Mouse (Mus musculus): ENCODE measurements around the gene Myo16. TPM values are rescaled to one million over a fixed set of nuclear protein-coding genes. Genes with fewer than 3 reads are reported as not detected.

Gene Myo16
- total and polyA plus RNA-seq, 3 experiments, result 1.4 to 3.8 TPM; not detected in 1

DNA sequence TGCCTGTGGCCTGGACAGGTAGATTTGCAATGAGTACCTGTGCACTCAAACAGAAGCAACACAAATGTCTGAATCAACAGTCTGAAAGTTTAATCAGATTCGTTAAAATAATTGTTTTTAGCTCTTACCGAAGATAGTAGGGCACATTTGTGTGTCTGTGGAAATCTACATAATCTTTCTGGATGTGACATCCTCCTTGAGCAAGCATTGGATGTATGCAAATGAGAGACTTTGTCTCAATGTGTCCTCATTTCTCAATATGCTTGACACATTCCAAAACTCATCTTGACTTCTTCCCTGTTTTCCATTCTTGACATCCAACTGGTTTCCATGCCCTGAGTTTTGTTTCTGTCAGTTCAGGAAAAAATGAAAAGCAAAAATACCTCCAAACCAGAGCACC, 80.8 kb downstream of the Myo16 start:
- H3K4me1 ChIP-seq (ENCODE audit: control insufficient read depth, insufficient read depth, low read length), result no peaks in the 10 kb centered on the region
- WGBS, result 72% methylated on average over 2 of the region's 2 CpGs

DNA sequence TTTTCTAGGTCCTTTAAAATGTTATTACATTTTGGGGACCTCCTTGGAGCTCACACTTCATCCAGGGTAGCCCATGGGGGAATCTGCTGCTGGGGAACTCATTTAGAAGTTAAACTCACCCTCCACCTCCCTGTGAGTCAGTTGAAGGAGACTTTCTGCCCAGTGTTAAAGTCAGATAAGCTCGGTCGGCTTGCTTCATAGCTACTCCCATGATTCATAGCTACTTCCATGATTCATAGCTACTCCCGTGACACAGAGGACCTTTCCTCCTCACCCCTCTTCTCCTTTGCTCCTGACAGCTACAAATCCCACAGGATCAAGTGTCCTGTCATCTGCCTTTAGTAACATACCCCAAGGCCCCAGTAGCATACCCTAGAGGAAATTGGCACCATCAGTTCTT, 89.6 kb downstream of the Myo16 start:
- Histone ChIP-seq H3K79me2 (replicated peaks; ENCODE audit: control insufficient read depth, insufficient read depth, low read length) (no peaks in the 10 kb centered on the region), H3K36me3 (ENCODE audit: control insufficient read depth, insufficient read depth, low read length) (no peaks in the 10 kb centered on the region), H3K9ac (ENCODE audit: low read depth, low read length) (no peak overlapping the region), H3K4me1 (ENCODE audit: control insufficient read depth, insufficient read depth, low read length) (no peaks in the 10 kb centered on the region), H3K4me3 (no peak overlapping the region), H3K27me3 (ENCODE audit: control insufficient read depth, insufficient read depth, low read length) (no peaks in the 10 kb centered on the region), H3K27ac (no peak overlapping the region)
- intact Hi-C loops (cut with DNase I), result no loop called here
- no peak for TF ChIP-seq EP300 (IDR thresholded peaks at IDR 0.05; ENCODE audit: insufficient read depth, low read depth, low read length)
- no peak for TF ChIP-seq CTCF (IDR thresholded peaks at IDR 0.05)
- TF ChIP-seq POLR2A (IDR thresholded peaks at IDR 0.05; ENCODE audit: insufficient read depth, low read depth, low read length), result no peak
- no peak for DNase-seq
- 31% methylated on average over 3 of the region's 3 CpGs for WGBS

More for the DNA sequence above, 80.8 kb downstream of the Myo16 start:
- H3K36me3 ChIP-seq (ENCODE audit: control insufficient read depth, insufficient read depth, low read length), result no peaks in the 10 kb centered on the region
- TF ChIP-seq CTCF (IDR thresholded peaks at IDR 0.05) (no peak), EP300 (IDR thresholded peaks at IDR 0.05; ENCODE audit: insufficient read depth, low read depth, low read length) (no peak), POLR2A (IDR thresholded peaks at IDR 0.05; ENCODE audit: insufficient read depth, low read depth, low read length) (no peak)
- no peak overlapping the region for H3K27ac ChIP-seq
- no peaks in the 10 kb centered on the region for H3K27me3 ChIP-seq (ENCODE audit: control insufficient read depth, insufficient read depth, low read length)
- no peak overlapping the region for H3K4me3 ChIP-seq
- no peak overlapping the region for H3K9ac ChIP-seq (ENCODE audit: low read depth, low read length)
- H3K79me2 ChIP-seq (replicated peaks; ENCODE audit: control insufficient read depth, insufficient read depth, low read length), result no peaks in the 10 kb centered on the region
- intact Hi-C loops (cut with DNase I), result loop anchor here (5.0 kb wide), 1 partner anchor 78 kb away; no protein-coding TSS in a partner anchor
- DNase-seq, result no peak

DNA sequence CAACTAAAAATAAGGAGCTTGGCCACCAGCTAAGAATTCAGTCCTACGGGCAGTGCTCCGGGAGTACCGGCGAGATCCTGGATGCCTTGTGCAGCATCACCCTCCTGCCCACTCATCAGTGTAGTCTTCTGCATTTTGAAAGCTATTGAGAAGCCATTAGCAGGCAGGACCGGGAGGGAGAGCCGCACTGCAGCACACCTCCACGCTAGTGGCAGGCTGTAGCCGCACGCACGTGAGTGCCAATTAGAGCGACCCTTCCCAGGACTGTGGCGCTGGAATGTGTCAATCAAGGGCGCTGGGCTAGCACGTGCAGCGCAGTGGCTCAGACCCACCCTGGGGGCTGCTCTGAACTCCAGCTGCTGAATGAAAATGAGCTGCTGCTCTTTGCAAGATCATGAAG, 95.4 kb downstream of the Myo16 start:
- H3K36me3 ChIP-seq (ENCODE audit: control insufficient read depth, insufficient read depth, low read length), result no peaks in the 10 kb centered on the region
- H3K79me2 ChIP-seq (replicated peaks; ENCODE audit: control insufficient read depth, insufficient read depth, low read length), result no peaks in the 10 kb centered on the region
- no peak overlapping the region for H3K27ac ChIP-seq
- H3K9ac ChIP-seq (ENCODE audit: low read depth, low read length), result no peak overlapping the region
- H3K4me3 ChIP-seq, result no peak overlapping the region
- intact Hi-C loops (cut with DNase I), result no loop called here
- no peaks in the 10 kb centered on the region; the same call in 1 of the 2 replicates for H3K27me3 ChIP-seq (ENCODE audit: control insufficient read depth, insufficient read depth, low read length)
- no peaks in the 10 kb centered on the region for H3K4me1 ChIP-seq (ENCODE audit: control insufficient read depth, insufficient read depth, low read length)
- peak in 1 of 2 experiments; percentile 13 for DNase-seq
- 4% methylated on average over 15 of the region's 15 CpGs for WGBS
- TF ChIP-seq EP300 (IDR thresholded peaks at IDR 0.05; ENCODE audit: insufficient read depth, low read depth, low read length), result no peak

DNA sequence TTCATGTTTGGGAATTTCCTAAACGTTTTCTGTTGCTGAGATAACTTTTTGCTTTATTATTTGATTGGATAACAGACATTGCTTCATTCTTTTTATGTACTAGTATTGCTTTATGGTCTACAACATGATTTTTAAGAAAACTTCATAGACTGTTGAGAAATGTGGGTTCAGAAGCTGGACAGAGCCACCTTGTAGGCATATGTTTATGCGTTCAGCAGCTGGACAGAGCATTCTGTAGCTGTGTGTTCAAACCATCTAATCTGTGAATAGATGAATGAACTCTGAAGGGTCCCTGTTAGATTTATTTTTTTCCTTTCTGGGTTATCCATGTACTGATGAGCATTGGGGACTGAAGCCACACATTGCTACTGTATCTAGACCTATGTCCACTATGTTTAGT, 102.0 kb downstream of the Myo16 start:
- DNase-seq, result no peak
- WGBS, result 49% methylated on average over 2 of the region's 2 CpGs
- no peak overlapping the region for H3K4me3 ChIP-seq
- H3K27ac ChIP-seq, result no peak overlapping the region
- H3K79me2 ChIP-seq (replicated peaks; ENCODE audit: control insufficient read depth, insufficient read depth, low read length), result no peaks in the 10 kb centered on the region
- intact Hi-C loops (cut with DNase I), result no loop called here
- TF ChIP-seq POLR2A (IDR thresholded peaks at IDR 0.05; ENCODE audit: insufficient read depth, low read depth, low read length) (no peak), CTCF (IDR thresholded peaks at IDR 0.05) (no peak), EP300 (IDR thresholded peaks at IDR 0.05; ENCODE audit: insufficient read depth, low read depth, low read length) (no peak)
- no peaks in the 10 kb centered on the region for H3K4me1 ChIP-seq (ENCODE audit: control insufficient read depth, insufficient read depth, low read length)
- no peaks in the 10 kb centered on the region for H3K27me3 ChIP-seq (ENCODE audit: control insufficient read depth, insufficient read depth, low read length)
- no peaks in the 10 kb centered on the region for H3K36me3 ChIP-seq (ENCODE audit: control insufficient read depth, insufficient read depth, low read length)
- H3K9ac ChIP-seq (ENCODE audit: low read depth, low read length), result no peak overlapping the region

DNA sequence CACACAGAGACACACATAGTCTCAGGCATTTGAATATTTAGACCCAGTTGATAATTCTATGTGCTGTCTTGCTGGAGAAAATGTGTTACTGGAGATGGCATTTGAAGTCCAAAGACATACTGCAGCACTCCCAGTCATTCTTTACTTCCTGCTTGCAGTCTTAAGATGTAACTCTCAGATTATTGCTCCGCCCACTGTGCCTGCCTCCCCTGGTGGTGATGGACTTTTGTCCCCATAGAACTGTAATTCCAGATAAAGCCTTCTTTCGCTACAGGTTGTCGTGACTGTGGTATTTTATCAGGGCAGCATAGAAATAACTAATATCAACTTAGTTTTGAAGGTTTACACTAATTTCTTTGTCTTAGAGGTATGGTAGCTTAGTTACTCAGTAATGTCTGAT, 102.9 kb downstream of the Myo16 start:
- Histone ChIP-seq H3K4me3 (no peak overlapping the region), H3K79me2 (replicated peaks; ENCODE audit: control insufficient read depth, insufficient read depth, low read length) (no peaks in the 10 kb centered on the region), H3K9ac (ENCODE audit: low read depth, low read length) (no peak overlapping the region), H3K36me3 (ENCODE audit: control insufficient read depth, insufficient read depth, low read length) (no peaks in the 10 kb centered on the region), H3K4me1 (ENCODE audit: control insufficient read depth, insufficient read depth, low read length) (no peaks in the 10 kb centered on the region), H3K27me3 (ENCODE audit: control insufficient read depth, insufficient read depth, low read length) (no peaks in the 10 kb centered on the region), H3K27ac (no peak overlapping the region)
- no peak for TF ChIP-seq CTCF (IDR thresholded peaks at IDR 0.05)
- no peak for TF ChIP-seq EP300 (IDR thresholded peaks at IDR 0.05; ENCODE audit: insufficient read depth, low read depth, low read length)
- TF ChIP-seq POLR2A (IDR thresholded peaks at IDR 0.05; ENCODE audit: insufficient read depth, low read depth, low read length), result no peak
- no peak for DNase-seq
- 83% methylated on average over 3 of the region's 3 CpGs for WGBS
- intact Hi-C loops (cut with DNase I), result no loop called here

DNA sequence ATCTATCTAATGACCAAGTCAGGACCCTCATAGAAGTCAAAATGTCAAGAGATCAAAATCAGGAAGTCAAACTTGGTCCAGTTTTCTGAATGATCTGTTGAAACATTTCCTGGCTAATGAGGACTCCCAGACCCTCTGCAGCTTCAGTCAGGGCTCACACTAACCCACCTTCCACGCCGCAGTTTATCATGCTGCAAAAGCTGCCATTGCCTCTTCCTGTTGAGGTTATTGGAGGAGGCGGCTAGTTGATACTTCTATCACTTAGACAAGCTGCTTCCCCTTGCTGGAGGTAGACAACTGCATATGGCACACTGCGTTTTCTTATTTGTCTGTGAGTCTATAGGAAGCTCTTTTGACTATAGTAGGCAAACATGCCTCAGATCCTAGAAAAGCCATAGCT, 116.4 kb downstream of the Myo16 start:
- WGBS, result 47% methylated on average over 4 of the region's 4 CpGs
- intact Hi-C loops (cut with DNase I), result no loop called here

More for the DNA sequence above, 116.4 kb downstream of the Myo16 start:
- H3K4me3 ChIP-seq, result no peak overlapping the region
- no peaks in the 10 kb centered on the region for H3K79me2 ChIP-seq (replicated peaks; ENCODE audit: control insufficient read depth, insufficient read depth, low read length)
- DNase-seq, result no peak
- no peaks in the 10 kb centered on the region for H3K36me3 ChIP-seq (ENCODE audit: control insufficient read depth, insufficient read depth, low read length)
- no peaks in the 10 kb centered on the region for H3K4me1 ChIP-seq (ENCODE audit: control insufficient read depth, insufficient read depth, low read length)
- no peaks in the 10 kb centered on the region for H3K27me3 ChIP-seq (ENCODE audit: control insufficient read depth, insufficient read depth, low read length)
- no peak overlapping the region for H3K9ac ChIP-seq (ENCODE audit: low read depth, low read length)
- no peak overlapping the region for H3K27ac ChIP-seq
- TF ChIP-seq EP300 (IDR thresholded peaks at IDR 0.05; ENCODE audit: insufficient read depth, low read depth, low read length), result no peak
- TF ChIP-seq POLR2A (IDR thresholded peaks at IDR 0.05; ENCODE audit: insufficient read depth, low read depth, low read length), result no peak
- no peak for TF ChIP-seq CTCF (IDR thresholded peaks at IDR 0.05)

Data from heart, adult 2 months (tissue).